Mouse (Mus musculus) intestine, embryonic 14.5 days (tissue): ENCODE measurements around the gene Gm10799. TPM values are rescaled to one million over a fixed set of nuclear protein-coding genes. Genes with fewer than 3 reads are reported as not detected.

Source experiments
- ATAC-seq: fragments of 200-750 bp; cut with Nextera tagmentation; replicated peaks from 2 replicates; pipeline ENCODE4 v1.8.0; 2017; ENCODE audit warnings: low read depth, moderate number of reproducible peaks, moderate TSS enrichment, moderate library complexity; ENCODE audit not compliant: low FRiP score, low TSS enrichment
- DNase-seq: peaks from one replicate; pipeline ENCODE4 v3.0.0-alpha.2; 2018; ENCODE audit warnings: low spot score
- H3K27ac ChIP-seq: fragments of 300-500 bp; sonication (generic); 2 replicates; pipeline ENCODE4 v1.5.1; 2014; ENCODE audit warnings: low read depth, mild to moderate bottlenecking, control low read depth
- H3K27me3 ChIP-seq: fragments of 300-500 bp; sonication (generic); replicated peaks from 2 replicates; pipeline ENCODE4 v1.6.1; 2014; ENCODE audit warnings: low read length, control low read depth; ENCODE audit not compliant: control insufficient read depth, insufficient read depth
- H3K36me3 ChIP-seq: fragments of 300-500 bp; sonication (generic); 2 replicates; pipeline ENCODE4 v1.6.1; 2014; ENCODE audit warnings: low read length, control low read depth; ENCODE audit not compliant: control insufficient read depth, insufficient read depth
- H3K4me1 ChIP-seq: fragments of 300-500 bp; sonication (generic); replicated peaks from 2 replicates; pipeline ENCODE4 v1.6.1; 2014; ENCODE audit warnings: low read length, control low read depth, mixed read lengths; ENCODE audit not compliant: control insufficient read depth, insufficient read depth
- H3K4me2 ChIP-seq: fragments of 300-500 bp; sonication (generic); 2 replicates; pipeline ENCODE4 v1.6.1; 2014; ENCODE audit warnings: low read length
- H3K4me3 ChIP-seq: fragments of 300-500 bp; sonication (generic); 2 replicates; pipeline ENCODE4 v1.5.1; 2014; ENCODE audit warnings: low read depth, low read length, control low read depth, mixed read lengths
- H3K9ac ChIP-seq: fragments of 300-500 bp; sonication (generic); 2 replicates; pipeline ENCODE4 v1.6.1; 2014; ENCODE audit warnings: mild to moderate bottlenecking, low read length
- H3K9me3 ChIP-seq: fragments of 300-500 bp; sonication (generic); 2 replicates; pipeline ENCODE4 v1.6.1; 2016; ENCODE audit warnings: low read length, control low read depth; ENCODE audit not compliant: control insufficient read depth
- WGBS: fragments of 180-500 bp; shearing (Covaris S2); extraction: QIAGEN DNeasy Blood & Tissue Kit; methylation state at CpG from one replicate; pipeline ENCODE4 v1.1.7; 2014; 5-methylcytosine and 5-hydroxymethylcytosine counted together
- polyA plus RNA-seq: library from polyadenylated mRNA; unstranded; fragments of >200 nt; fragmentation: Nextera tagmentation; extraction: Ambion mirVana; gene quantifications from 2 replicates; pipeline ENCODE4 v1.2.1, GENCODE M21; 2014

The Gm10799 gene
- polyA plus RNA-seq, 1 experiment from 2014 or later: not detected

DNA sequence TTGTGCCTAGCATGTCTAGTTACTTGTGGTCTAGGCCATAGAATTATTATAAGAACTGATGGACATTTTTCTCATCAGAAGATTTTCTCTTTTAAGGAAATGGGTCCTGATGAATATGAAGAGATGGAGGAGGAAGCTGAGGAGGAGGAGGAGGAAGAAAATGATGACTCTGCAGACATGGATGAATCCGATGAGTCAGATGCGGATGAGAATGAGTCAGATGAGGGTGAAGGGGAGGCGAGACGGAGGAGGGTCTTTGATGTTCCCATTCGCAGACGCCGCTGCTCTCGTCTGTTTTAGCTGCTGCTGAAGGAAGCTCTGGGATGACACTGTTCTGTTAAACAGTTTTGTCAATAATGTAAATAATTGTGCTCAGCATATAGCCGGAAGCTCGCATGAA is 8.6 kb downstream of the Gm10799 start:
- no peak for DNase-seq
- 53% methylated on average over 10 of the region's 10 CpGs for WGBS
- ATAC-seq: no peak

GRCm38 (mm10) chr2:104058954-104059353 is 9.4 kb downstream of the Gm10799 start:
- Histone ChIP-seq H3K27ac (no peak overlapping the region), H3K9me3 (no peaks in the 10 kb centered on the region), H3K4me2 (no peak overlapping the region), H3K36me3 (peaks cover 54% of the 10 kb centered on the region), H3K9ac (no peak overlapping the region), H3K4me3 (no peak overlapping the region), H3K27me3 (no peaks in the 10 kb centered on the region), H3K4me1 (no peaks in the 10 kb centered on the region)
- DNase-seq (no peak), ATAC-seq (no peak)
- WGBS: 87% methylated on average over 4 of the region's 4 CpGs

More for the DNA sequence above, 8.6 kb downstream of the Gm10799 start:
- no peak overlapping the region for H3K27ac ChIP-seq
- no peak overlapping the region for H3K4me3 ChIP-seq
- no peaks in the 10 kb centered on the region for H3K9me3 ChIP-seq
- no peak overlapping the region for H3K4me2 ChIP-seq
- peaks cover 46% of the 10 kb centered on the region for H3K36me3 ChIP-seq
- no peaks in the 10 kb centered on the region for H3K4me1 ChIP-seq
- H3K9ac ChIP-seq: no peak overlapping the region
- H3K27me3 ChIP-seq: no peaks in the 10 kb centered on the region

GRCm38 (mm10) chr2:104058381-104058780 is 10.0 kb downstream of the Gm10799 start:
- Histone ChIP-seq H3K27ac (no peak overlapping the region), H3K4me1 (no peaks in the 10 kb centered on the region), H3K4me2 (no peak overlapping the region), H3K9me3 (no peaks in the 10 kb centered on the region), H3K4me3 (no peak overlapping the region), H3K27me3 (no peaks in the 10 kb centered on the region), H3K36me3 (peaks cover 60% of the 10 kb centered on the region), H3K9ac (no peak overlapping the region)
- WGBS: 85% methylated on average over 1 of the region's 1 CpGs
- ATAC-seq (no peak), DNase-seq (no peak)

DNA sequence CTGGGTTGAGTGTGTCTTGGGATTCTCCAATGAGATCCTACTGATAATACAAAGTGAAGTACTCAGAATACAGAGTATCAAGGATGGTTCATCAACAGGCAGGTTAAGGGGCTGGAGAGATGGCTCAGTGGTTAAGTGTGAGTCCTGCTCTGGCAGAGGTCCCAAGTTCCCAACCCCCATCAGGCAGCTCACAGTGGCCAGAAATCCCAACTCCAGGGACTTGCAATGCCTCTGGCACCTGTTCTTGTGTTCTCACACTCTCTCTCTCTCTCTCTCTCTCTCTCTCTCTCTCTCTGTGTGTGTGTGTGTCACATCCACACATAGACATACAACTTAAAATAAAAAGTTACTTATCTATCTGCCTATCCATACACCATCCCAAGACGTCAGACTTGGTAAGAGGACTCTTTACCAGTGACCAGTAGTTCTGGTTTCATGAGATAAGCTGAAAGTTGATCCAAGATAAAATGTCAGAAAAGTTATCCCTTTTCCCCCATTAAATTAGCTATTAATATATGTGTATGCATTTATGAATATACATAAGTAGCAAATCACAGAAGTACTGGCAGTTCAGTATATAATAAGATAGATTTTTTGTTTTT is 23.8 kb downstream of the Gm10799 start:
- no peak overlapping the region for H3K4me2 ChIP-seq
- no peak overlapping the region for H3K4me3 ChIP-seq
- DNase-seq: no peak
- H3K27ac ChIP-seq: no peak overlapping the region
- H3K9ac ChIP-seq: no peak overlapping the region
- peaks cover 60% of the 10 kb centered on the region for H3K36me3 ChIP-seq
- WGBS: 68% methylated on average over 1 of the region's 1 CpGs
- no peaks in the 10 kb centered on the region for H3K4me1 ChIP-seq
- no peaks in the 10 kb centered on the region for H3K9me3 ChIP-seq
- no peak for ATAC-seq
- H3K27me3 ChIP-seq: no peaks in the 10 kb centered on the region

DNA sequence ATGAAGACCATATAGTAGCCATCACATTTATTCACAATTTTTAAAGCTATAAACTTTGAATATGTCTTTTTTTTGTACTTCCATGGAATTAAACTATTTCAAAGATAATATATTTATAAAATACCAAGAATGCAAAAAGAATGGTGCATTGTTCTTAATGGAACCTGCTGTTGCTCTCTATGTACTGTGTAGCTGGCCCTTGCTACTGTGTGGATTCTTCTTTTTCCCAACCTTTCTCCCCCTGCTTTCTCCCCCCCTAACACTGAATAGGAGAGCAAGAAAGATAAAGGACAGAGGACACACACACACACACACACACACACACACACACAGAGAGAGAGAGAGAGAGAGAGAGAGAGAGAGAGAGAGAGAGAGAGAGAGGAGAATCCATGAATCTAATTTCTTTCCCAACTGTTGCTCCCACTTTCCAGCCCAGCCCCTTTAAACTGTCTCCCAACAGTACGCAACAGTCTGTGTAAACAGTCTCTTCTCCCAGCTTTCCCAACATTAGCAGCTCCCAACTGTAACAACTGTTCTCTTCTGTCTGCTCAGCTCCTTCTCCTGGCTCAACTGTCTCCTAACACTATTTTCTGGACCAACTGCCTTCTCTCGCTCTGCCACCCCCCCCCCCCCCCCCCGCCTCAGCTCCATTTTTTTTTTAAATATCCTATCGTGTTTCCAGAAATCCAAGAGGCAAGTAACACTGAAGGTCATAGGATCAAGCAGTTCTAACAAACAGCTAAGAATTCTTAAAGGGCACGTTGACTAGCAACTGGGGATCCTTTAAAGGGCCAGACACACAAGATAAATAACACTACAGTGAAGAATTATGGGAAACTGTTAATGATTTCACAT is 24.5 kb downstream of the Gm10799 start:
- ATAC-seq (no peak), DNase-seq (no peak)
- H3K27ac ChIP-seq: no peak overlapping the region
- H3K9ac ChIP-seq: no peak overlapping the region
- WGBS: 36% methylated on average over 5 of the region's 5 CpGs
- H3K27me3 ChIP-seq: no peaks in the 10 kb centered on the region
- H3K36me3 ChIP-seq: peaks cover 61% of the 10 kb centered on the region
- no peaks in the 10 kb centered on the region for H3K4me1 ChIP-seq
- no peaks in the 10 kb centered on the region for H3K9me3 ChIP-seq
- no peak overlapping the region for H3K4me2 ChIP-seq
- H3K4me3 ChIP-seq: no peak overlapping the region

DNA sequence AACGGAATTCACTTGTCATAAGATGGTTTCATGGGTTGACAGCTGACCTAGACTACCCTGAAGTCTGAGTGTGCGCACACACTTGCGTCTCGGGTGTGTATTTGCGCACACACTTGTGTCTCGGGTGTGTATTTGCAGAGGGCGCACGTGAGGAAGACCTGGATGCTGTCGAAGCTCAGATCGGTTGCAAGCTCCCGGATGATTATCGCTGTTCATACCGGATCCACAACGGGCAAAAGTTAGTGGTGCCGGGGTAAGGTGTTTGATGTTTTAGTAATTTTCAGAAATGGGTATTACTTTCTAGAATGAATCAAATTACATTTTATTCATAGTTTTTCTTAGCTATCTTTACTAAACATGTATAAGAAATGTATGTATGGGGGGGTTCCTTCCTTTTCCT is 25.6 kb downstream of the Gm10799 start:
- no peaks in the 10 kb centered on the region for H3K4me1 ChIP-seq
- no peak overlapping the region for H3K4me3 ChIP-seq
- no peak for DNase-seq
- no peak overlapping the region for H3K4me2 ChIP-seq
- H3K36me3 ChIP-seq: peaks cover 52% of the 10 kb centered on the region
- H3K27me3 ChIP-seq: no peaks in the 10 kb centered on the region
- H3K27ac ChIP-seq: no peak overlapping the region
- no peak overlapping the region for H3K9ac ChIP-seq
- no peak for ATAC-seq
- no peaks in the 10 kb centered on the region for H3K9me3 ChIP-seq
- WGBS: 93% methylated on average over 15 of the region's 15 CpGs

DNA sequence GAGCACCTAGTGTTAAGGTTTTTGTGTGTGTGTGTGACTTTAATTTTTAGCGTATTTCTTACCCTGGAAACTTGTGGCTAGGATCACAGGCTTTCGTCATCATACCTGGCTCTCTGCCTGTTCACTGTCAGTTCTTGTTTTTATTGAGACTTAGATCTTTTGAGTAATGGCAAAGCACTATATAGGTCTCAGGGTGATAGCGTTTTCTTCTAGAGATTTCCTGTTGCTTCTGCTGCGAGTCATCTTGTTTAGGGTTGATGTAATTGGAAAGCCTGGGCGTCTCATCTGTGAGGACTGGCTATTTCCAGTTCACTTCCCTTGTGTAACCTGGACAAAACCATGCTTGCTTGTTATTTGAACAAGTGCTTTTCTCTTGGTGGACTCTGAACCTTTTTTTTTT is 26.7 kb downstream of the Gm10799 start:
- DNase-seq: no peak

GRCm38 (mm10) chr2:104038236-104038635 is 30.1 kb downstream of the Gm10799 start:
- DNase-seq: no peak
- no peaks in the 10 kb centered on the region for H3K27me3 ChIP-seq
- no peak overlapping the region for H3K9ac ChIP-seq
- H3K27ac ChIP-seq: no peak overlapping the region
- no peak for ATAC-seq
- no peak overlapping the region for H3K4me3 ChIP-seq
- peaks cover 68% of the 10 kb centered on the region for H3K36me3 ChIP-seq
- 87% methylated on average over 2 of the region's 2 CpGs for WGBS
- H3K4me2 ChIP-seq: no peak overlapping the region
- H3K9me3 ChIP-seq: no peaks in the 10 kb centered on the region
- no peaks in the 10 kb centered on the region; the same call in 1 of the 2 replicates for H3K4me1 ChIP-seq

More for the DNA sequence above, 26.7 kb downstream of the Gm10799 start:
- no peaks in the 10 kb centered on the region for H3K9me3 ChIP-seq
- H3K4me2 ChIP-seq: no peak overlapping the region
- H3K9ac ChIP-seq: no peak overlapping the region
- no peak overlapping the region for H3K27ac ChIP-seq
- no peaks in the 10 kb centered on the region for H3K27me3 ChIP-seq
- ATAC-seq: no peak
- H3K36me3 ChIP-seq: peaks cover 58% of the 10 kb centered on the region
- no peaks in the 10 kb centered on the region for H3K4me1 ChIP-seq
- 79% methylated on average over 5 of the region's 5 CpGs for WGBS
- H3K4me3 ChIP-seq: no peak overlapping the region
